Mouse (Mus musculus) ovary, postnatal 10 days (tissue): ENCODE measurements around the gene Mlana.

Experiments
- DNase-seq: peaks from one replicate; pipeline ENCODE4 v3.0.0; 2022; ENCODE audit warnings: low spot score

The Mlana gene

DNA sequence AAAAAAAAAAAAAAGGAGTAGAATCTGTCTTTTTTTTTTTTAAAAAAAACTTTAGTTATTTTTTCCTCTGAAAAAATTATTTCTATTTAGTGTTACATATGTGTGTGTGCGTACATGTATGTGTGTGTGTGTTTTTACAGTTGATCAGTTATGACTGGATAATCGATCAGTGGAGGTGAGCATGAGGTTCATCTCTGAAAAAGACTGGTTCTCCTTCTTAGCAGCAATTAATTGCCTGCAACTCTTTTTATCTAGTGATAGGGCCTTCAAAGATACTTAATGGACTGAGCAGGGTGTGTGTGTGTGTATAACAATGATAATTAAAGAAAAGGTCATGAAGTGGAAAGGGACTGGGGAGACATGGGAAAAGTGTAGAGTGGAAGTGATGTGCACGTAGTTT is 53.4 kb downstream of the Mlana start:
- DNase-seq: no peak

DNA sequence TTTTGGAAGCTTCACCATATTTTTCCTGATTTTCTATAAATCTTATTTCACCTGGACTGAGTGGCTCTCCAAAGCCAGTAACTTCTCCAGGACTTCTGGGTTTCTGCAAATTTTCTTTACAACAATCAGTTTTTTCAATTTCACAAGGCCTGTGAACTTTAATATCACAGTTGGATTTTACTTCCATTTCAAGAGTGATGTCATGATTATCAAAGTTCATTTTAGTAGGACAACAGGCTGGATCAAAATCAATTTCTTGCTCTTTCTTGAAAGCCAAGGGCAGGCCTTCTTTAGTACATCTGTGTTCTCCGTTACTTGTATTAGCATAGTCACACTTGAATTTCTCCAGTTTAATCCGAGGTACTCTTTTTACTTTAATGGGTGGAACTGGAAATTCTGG is 56.3 kb downstream of the Mlana start:
- no peak for DNase-seq
